Mouse (Mus musculus): ENCODE results near the gene Cd248.

Gene Cd248

DNA sequence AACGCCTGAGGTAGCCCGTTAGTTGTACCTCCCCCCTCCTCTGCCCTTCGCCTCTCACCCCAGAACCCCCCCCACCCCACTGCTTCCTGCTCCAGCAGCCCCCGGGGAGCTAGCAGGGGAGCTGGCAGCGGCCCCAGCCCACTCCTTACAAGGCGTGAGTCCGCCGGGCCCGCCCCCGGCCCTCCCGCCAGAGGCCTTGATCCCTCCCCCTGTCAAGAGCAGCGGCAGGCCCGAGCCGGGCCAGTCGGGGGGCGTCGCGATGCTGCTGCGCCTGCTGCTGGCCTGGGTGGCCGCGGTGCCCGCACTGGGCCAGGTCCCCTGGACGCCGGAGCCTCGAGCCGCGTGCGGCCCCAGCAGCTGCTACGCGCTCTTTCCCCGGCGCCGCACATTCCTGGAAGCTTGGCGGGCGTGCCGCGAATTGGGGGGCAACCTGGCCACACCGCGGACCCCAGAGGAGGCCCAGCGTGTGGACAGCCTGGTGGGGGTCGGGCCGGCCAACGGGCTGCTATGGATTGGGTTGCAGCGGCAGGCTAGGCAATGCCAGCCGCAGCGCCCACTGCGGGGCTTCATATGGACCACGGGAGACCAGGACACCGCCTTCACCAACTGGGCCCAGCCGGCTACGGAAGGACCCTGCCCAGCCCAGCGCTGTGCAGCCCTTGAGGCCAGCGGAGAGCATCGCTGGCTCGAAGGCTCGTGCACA is at the start of gene Cd248:
TSS of gene Cd248 (plus strand) at position 212 of the 703 bp plus-strand sequence.
- in situ Hi-C loops (cut with MboI; ENCODE audit: unreplicated experiment in 2 of 2): no loop called here

DNA sequence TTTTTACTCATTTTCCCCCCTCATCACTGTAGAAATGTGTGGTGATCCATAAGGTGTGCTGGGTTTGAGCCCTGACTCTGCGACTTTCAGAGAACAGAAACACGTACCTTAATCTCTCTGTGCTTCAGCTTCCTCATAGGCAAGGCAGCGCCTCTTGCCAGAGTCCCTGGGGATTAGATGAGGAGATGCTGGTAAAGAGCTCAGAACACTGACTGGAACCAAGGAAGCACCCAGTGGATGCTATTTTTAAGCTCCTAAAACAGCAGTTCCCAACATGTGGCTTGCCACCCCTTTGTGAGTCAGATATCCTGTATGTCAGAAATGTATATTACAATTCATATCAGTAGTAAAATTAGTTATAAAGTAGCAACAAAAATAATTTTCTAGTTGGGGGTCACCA is 49.7 kb upstream of the Cd248 start:
- in situ Hi-C loops (cut with MboI; ENCODE audit: unreplicated experiment in 2 of 2): loop anchor here in 1 of 2 experiments (10.0 kb wide), 1 partner anchor 57 kb away; no protein-coding TSS in a partner anchor

DNA sequence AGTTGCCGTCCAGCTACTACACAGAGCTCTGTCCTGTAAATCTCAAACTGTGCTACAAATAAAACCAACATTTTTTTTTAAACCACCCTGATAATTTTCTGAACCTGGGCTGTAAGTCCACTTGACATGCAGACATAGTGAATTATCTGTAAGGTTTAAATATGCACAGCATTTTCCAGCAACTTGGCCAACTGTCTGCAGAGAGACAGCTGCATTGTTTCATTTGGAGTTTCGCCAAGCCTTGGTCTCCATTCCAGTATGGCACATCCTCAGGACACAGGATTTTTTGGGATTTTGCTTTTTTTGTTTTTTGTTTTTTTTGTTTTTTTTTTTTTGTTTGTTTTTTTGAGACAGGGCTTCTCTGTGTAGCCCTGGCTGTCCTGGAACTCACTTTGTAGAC is 46.5 kb upstream of the Cd248 start:
- in situ Hi-C loops (cut with MboI; ENCODE audit: unreplicated experiment in 2 of 2): no loop called here

DNA sequence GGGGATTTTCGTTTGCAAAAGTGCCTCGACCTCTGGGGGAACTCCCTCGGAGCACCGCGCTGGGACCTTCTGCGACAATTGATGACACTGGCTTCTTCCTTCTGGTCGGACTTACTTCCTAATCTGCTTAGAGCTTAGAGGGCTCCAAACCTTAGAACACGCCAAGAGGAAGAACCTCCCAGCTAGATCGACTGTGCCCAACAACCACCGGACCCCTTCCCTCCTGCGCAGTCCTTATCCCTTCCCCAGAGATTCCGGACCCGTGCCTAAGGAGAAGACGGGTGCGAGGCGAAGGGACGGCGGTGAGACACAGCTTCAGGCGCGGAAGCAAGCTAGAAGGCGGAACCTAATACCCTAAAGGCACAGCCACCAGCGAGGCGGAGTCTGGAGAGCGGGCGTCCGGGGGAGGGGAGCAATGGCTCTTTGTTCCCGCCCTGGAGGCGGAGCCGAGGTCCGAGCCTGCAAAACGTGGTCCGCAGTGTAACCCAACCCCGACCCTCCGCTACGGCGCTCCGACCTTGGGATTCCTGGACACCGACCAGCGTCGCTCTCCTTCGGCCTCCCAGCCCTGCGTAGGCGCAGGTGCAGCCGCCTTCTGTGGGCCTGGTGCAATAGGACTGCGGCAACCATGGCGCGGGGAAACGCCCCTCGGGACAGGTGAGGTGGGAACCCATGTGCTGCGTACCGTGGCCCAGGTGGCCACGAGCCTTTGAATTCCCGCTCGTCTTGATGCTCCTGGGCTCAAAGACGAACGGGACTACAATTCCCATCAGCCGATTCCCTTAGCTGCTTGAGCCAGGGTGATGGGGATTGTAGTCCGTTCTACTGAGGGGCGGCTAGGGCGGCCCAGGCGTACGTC is 44.0 kb upstream of the Cd248 start, which contains the start of gene Slc29a2:
TSS of gene Slc29a2 (plus strand) at position 240 of the 859 bp plus-strand sequence.
- in situ Hi-C loops (cut with MboI; ENCODE audit: unreplicated experiment in 2 of 2): no loop called here

DNA sequence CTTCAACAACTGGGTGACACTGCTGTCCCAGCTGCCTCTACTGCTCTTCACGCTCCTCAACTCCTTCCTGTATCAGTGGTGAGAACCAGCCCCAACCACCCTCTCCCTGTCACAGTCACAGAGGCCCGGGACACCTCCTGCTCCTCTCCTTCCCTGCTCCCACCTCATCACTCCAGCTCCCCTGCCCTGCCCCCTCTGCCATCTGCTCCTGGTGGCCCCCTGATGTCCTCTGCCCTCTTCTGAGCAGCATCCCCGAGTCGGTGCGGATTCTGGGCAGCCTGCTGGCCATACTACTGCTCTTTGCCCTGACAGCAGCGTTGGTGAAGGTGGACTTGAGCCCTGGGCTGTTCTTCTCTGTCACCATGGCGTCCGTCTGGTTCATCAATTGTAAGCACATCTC is 41.8 kb upstream of the Cd248 start:
- in situ Hi-C loops (cut with MboI; ENCODE audit: unreplicated experiment in 2 of 2): no loop called here

DNA sequence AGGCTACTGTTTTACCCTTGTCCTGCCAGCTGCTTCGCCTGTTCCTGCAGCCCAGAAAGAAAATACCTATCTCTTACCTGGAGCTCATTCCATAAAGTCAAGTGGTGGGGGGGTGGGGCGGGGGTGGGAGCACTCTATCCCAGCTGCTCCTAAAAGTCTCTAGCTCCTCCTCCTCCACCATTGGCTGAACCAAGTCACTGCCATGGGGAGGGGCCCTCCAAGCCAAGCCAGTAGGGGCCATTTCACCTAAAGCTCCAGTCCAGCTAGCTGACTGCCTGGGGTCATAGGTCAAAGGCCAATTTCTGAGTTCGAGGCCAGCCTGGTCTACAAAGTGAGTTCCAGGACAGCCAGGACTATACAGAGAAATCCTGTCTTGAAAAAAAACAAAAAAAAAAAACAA is 35.2 kb upstream of the Cd248 start:
- in situ Hi-C loops (cut with MboI; ENCODE audit: unreplicated experiment in 2 of 2): no loop called here

DNA sequence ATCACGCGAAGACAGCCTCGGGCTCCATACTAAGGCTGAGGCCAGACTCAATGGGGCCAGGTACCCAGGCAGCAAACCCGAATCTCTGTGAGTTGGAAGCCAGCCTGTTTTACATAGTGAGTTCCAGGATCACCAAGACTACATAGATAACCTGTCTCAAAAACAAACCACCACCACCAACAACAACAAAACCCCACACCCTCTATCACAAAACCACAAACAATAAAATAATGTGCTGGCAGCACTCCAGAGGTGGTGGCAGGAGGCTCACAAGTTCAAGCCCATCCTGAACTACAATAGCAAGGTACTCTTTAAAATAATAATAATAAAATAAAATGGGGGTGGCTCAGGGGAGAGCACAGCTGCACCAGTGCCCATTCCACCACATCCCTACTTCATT is 31.3 kb upstream of the Cd248 start:
- in situ Hi-C loops (cut with MboI; ENCODE audit: unreplicated experiment in 2 of 2): no loop called here

DNA sequence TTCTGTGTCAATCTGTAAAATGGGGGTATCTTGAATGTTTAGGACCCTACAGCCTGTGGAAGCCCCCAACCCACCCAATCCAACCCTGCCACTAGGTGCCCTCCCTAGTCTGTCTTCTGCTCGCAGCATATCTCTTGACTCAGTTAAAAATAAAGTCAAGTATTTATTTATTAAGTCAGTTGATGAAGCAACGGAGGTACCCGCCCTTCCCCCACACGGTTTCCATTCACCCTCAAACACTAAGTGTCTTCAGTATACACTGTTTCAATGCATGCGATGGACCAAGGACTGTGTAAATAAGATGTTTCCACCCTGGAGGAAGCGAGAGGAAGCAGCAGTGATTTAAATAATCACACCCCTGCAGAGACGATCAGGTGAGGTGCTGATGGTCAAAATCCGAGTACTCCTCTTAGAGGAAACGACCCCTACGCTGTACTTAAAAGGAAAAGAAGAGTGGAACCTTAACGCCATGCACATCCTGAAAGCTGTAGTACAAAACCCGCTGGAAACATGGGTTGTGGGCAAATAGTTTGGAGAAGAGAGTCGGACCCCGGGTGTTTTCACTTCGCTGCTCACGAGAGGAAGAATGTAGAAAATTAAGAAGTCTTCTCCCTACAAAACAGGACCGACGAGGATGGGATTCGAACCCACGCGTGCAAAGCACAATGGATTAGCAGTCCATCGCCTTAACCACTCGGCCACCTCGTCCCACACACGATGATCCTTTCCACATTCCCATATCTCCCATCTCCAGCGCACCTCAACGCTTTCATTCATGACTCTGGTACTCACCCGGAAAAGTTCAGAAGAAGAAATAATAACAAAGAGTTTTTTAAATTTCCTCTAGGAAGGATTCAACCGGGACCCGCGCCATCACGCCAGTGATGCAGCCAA is 30.0 kb upstream of the Cd248 start:
- in situ Hi-C loops (cut with MboI; ENCODE audit: unreplicated experiment in 2 of 2): no loop called here

DNA sequence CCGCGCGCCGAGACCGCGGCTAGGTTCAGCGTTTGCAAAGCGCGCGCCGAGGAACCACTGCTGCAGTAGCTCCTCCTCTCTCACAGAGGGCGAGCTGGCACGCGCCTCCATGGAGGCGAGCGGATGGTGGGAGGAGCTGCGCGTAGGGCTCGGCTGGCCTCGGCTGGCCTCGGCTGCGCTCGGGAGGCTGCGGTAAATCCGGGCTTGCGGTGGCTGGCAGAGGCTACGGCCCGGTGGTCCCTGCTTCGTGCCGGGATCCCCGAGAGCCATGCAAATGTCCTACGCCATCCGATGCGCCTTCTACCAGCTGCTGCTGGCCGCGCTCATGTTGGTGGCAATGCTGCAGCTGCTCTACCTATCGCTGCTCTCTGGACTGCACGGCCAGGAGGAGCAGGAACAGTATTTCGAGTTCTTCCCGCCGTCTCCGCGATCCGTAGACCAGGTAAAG is 29.1 kb upstream of the Cd248 start, which contains the start of the genes B4gat1 and AC124502.3:
TSS of gene B4gat1 (plus strand) at position 118 of the 448 bp plus-strand sequence.
TSS of gene AC124502.3 (plus strand) at position 183 of the 448 bp plus-strand sequence.
- in situ Hi-C loops (cut with MboI; ENCODE audit: unreplicated experiment in 2 of 2): no loop called here

DNA sequence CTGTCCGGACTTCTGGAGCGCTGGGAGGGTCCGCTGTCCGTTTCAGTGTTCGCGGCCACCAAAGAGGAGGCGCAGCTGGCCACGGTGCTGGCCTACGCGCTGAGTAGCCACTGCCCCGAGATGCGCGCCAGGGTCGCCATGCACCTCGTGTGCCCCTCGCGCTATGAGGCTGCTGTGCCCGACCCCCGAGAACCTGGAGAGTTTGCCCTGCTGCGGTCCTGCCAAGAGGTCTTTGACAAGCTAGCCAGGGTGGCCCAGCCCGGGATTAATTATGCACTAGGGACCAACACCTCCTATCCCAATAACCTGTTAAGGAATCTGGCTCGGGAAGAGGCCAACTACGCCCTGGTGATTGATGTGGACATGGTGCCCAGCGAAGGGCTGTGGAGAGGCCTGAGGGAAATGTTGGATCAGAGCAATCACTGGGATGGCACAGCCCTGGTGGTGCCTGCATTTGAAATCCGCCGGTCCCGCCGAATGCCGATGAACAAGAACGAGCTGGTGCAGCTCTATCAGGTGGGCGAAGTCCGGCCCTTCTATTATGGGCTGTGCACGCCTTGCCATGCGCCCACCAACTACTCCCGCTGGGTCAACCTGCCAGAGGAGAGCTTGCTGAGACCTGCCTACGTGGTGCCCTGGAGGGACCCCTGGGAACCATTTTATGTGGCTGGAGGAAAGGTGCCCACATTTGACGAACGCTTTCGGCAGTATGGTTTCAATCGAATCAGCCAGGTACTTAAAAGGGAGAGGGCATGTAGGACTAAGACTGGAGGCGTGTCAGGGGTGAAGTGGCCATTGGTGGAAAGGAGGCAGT is 28.4 kb upstream of the Cd248 start:
- in situ Hi-C loops (cut with MboI; ENCODE audit: unreplicated experiment in 2 of 2): no loop called here

DNA sequence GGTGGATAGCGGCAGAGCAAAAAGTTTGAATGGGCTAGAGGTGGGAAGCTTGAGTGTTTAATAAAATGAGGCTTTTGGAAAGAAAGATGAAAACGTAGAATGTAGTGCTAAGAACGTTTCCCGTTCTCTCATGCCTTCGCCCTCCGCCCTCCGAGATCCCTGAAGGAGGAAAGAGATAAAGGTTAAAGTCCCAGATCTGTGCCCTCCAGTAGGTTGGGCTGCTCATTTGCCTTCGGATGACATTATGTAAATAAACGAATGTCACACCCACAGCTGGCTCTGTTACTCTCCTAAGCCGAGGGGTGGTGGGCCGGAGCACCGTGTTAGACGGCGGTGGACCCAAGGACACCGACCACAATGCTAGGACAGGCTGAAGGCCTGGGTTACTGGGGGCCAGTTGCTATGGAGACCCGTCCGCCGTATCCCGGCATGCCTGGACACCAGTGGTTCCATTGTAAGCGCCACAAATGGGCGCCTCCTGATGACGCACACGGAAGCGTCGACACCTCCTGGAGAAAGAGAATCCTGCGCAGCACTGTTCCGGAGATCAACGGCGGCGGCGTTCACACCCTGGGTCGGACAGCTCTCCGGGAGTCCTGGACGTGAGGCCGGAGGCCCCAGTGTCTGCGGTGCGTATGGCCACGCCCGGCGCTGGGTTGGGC is 26.9 kb upstream of the Cd248 start, which contains the start of gene Brms1:
TSS of gene Brms1 (plus strand) at position 493 of the 662 bp plus-strand sequence.
- in situ Hi-C loops (cut with MboI; ENCODE audit: unreplicated experiment in 2 of 2): no loop called here

DNA sequence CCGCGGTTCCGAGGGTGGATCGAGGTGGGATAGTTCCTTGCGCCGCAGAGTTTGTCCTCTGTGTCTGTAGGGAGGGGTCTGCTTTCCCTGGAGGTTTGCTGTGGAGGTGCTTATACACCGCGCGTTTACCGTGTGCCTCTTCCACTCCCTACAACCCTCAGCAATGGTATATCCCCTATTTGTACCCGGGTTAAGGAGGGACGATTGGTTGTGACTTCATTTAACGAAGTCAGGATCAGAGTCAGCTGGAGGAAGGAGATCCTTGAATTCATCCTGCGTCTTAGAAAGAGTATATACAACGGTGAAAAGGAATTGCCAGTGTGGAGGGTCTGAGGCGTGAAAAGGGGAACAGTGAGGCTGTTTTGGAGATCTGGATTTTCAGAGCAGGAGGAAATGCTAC is 26.3 kb upstream of the Cd248 start:
- in situ Hi-C loops (cut with MboI; ENCODE audit: unreplicated experiment in 2 of 2): no loop called here

DNA sequence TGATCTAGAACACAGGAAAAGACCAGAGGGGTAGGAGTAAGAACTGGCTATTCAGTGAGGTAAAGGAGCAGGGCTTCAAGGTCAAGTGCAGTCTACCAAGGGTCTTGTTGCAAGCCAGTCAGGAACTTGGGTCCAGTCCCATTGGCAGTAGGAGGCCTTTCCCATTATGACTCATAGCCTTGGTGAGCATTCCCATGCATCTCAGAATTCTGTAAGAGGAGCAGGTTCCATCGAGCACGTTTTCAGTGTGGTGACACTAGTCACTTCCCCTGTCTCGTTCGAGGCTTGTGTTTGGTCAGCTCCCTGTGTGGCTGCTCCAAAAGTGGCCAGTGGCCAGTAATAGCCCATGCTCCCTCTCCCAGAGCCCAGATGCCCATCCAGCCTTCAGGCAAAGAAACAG is 22.3 kb upstream of the Cd248 start:
- in situ Hi-C loops (cut with MboI; ENCODE audit: unreplicated experiment in 2 of 2): loop anchor here in 1 of 2 experiments (5.0 kb wide), 1 partner anchor 37 kb away; no protein-coding TSS in a partner anchor

DNA sequence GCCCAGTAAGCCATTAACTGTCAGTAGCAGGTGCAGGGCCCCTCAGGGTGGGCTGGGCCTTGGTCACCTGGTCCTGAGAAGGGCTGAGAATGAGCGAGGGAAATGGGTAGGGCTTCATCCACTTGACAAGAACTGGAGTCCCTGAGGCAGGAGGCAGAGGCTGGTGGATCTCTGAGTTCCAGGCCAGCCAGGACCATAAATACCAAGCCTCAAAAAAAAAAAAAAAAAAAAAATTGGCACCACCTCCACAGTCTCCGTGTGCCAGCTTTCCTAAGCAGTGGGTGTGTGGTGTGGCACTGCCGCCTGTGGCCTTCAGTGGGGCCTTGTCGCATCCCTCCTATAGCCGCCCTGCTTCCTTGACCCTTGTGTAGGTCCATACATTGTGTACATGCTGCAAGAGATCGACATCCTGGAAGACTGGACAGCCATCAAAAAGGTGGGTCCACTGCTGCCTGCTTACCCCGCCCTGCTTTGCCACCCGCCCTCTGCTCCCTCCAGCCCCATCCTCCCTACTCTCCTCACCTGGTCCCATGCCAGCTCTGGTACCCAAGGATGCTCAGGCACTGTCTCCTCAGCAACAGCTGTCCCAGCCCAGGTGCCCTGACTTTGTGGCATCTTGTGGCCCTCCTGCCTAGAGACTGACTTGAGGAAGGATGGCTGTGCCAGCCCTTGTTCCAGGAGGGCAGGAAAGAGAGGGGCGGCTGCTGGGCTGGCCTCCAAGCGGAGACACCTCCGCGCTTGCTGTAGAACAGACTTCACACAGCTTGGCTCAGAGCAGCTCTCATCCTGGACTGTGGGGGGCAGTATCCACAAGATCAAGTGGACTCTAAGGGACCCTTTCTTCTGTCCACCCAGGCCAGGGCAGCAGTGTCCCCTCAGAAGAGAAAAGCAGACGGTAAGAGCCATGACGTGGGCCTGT is 19.5 kb upstream of the Cd248 start:
- in situ Hi-C loops (cut with MboI; ENCODE audit: unreplicated experiment in 2 of 2): loop anchor here in 1 of 2 experiments (5.0 kb wide), 1 partner anchor 34 kb away; no protein-coding TSS in a partner anchor

DNA sequence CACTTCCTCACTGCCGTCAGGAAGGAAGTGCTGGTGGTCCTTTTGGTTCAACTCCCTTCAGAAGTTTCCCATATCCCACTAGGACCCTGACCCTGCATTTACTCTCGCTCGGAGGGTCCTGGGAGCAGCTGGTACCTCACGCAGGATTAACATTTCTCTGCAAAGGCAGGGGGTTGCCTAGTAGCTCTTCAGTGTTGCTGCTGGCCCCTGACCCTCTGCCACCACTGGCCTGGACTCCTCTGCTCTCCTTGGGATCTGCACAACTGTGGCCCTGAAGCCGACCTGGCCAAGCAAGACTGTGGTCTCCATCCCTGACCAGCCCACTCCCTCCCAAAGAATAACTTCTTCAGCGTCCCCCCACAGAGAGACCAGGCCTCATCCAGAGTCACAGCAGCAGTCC is 18.6 kb upstream of the Cd248 start:
- in situ Hi-C loops (cut with MboI; ENCODE audit: unreplicated experiment in 2 of 2): loop anchor here in 1 of 2 experiments (5.0 kb wide), 1 partner anchor 33 kb away; no protein-coding TSS in a partner anchor

DNA sequence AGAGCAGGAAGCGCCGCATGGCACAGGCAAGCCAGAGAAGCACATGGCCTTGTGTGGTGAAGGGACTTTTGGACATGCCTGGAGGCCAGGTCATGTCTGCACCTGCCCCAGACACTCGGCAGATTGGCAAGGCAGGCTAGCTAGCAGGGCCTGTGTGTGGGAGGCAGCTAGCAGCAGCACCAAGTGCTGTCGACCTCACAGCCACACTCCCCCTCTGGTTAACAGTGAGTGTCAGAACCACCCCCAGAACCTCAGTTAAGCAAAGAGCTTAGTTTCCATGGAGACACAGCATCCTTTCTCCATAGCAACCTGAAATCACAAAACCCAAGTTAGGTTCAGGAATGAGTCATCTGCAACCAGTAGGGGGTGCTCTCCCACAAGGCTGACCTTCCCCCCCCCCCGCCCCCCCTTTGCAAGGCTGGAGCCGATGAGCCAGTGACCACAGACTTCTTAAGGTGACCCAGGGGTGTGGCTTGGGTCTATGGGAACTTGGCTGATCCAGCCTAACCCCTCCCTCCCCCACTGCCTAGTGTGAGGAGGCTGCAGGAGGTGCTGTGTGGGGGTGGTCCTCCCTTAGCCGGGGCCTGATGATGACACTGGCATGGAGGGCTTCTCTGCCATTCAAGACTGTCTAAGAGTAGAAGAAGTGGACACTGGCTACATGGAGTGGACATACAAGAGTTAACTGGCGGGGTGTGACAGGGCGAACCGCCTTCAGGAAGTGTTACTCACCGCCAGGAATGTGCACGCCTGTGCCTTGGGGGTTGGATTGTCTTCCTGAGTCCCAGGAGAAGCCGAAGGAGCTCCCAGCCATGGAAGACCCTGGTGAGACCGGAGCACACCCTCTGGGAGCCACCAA is 17.6 kb upstream of the Cd248 start, which contains the start of gene Rin1:
TSS of gene Rin1 (plus strand) at position 435 of the 859 bp plus-strand sequence.
- in situ Hi-C loops (cut with MboI; ENCODE audit: unreplicated experiment in 2 of 2): no loop called here

DNA sequence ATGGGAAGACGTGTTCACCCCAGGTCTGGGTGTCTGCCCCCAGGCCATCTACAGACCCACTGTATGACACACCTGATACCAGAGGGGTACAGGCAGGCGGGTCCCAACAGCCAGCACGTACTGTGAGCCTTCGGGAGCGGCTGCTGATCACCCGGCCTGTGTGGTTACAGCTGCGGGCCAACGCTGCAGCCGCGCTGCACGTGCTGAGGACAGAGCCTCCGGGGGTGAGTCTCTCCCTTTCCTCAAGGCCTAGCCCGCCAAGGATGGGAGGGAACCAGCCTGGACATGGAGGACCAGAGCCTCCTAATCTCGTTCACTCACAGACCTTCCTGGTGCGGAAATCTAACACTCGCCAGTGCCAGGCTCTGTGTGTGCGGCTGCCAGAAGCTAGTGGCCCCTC is 16.8 kb upstream of the Cd248 start:
- in situ Hi-C loops (cut with MboI; ENCODE audit: unreplicated experiment in 2 of 2): no loop called here

Measured in v-Abl transformed pro-B cells (cell line).